Mouse (Mus musculus) heart, postnatal 0 days (tissue): ENCODE measurements around the gene Rassf9. TPM values are rescaled to one million over a fixed set of nuclear protein-coding genes. Genes with fewer than 3 reads are reported as not detected.
A peak's percentile ranks its signal among the peaks of the same experiment; 100 is the strongest.

Experiments used
- ATAC-seq: fragments of 200-750 bp; cut with Nextera tagmentation; 2 replicates; pipeline ENCODE4 v1.8.0; 2017; ENCODE audit warnings: low read depth, moderate number of reproducible peaks, moderate library complexity; ENCODE audit not compliant: insufficient read depth
- DNase-seq: peaks from one replicate; pipeline ENCODE4 v3.0.0-alpha.2; 2016; ENCODE audit warnings: low spot score
- H3K27ac ChIP-seq: fragments of 300-500 bp; sonication (generic); 2 replicates; pipeline ENCODE4 v1.5.1; 2014; ENCODE audit warnings: low read depth, mild to moderate bottlenecking
- H3K27me3 ChIP-seq: fragments of 300-500 bp; sonication (generic); 2 replicates; pipeline ENCODE4 v1.6.1; 2014; ENCODE audit warnings: low read length, mixed read lengths; ENCODE audit not compliant: control insufficient read depth, insufficient read depth
- H3K36me3 ChIP-seq: fragments of 300-500 bp; sonication (generic); replicated peaks from 2 replicates; pipeline ENCODE4 v1.6.1; 2014; ENCODE audit warnings: low read length, mixed read lengths; ENCODE audit not compliant: control insufficient read depth, insufficient read depth
- H3K4me1 ChIP-seq: fragments of 300-500 bp; sonication (generic); 2 replicates; pipeline ENCODE4 v1.6.1; 2014; ENCODE audit warnings: antibody characterized with exemption; ENCODE audit not compliant: control insufficient read depth, insufficient read depth
- H3K4me2 ChIP-seq: fragments of 300-500 bp; sonication (generic); 2 replicates; pipeline ENCODE4 v1.6.1; 2014; ENCODE audit warnings: low read depth, mild to moderate bottlenecking, low read length, moderate library complexity
- H3K4me3 ChIP-seq: fragments of 300-500 bp; sonication (generic); 2 replicates; pipeline ENCODE4 v1.5.1; 2014; ENCODE audit warnings: low read depth, low read length
- H3K9ac ChIP-seq: fragments of 300-500 bp; sonication (generic); replicated peaks from 2 replicates; pipeline ENCODE4 v1.6.1; 2014; ENCODE audit warnings: low read depth, low read length, mixed read lengths
- H3K9me3 ChIP-seq: fragments of 300-500 bp; sonication (generic); replicated peaks from 2 replicates; pipeline ENCODE4 v1.6.1; 2016; ENCODE audit warnings: low read length; ENCODE audit not compliant: control insufficient read depth
- CTCF ChIP-seq: IDR thresholded peaks from 2 replicates; pipeline ENCODE4 v1.5.1; 2016; ENCODE audit warnings: antibody characterized with exemption, control low read depth, low read depth
- EP300 ChIP-seq: IDR thresholded peaks from 2 replicates; pipeline ENCODE4 v1.6.1; 2016; ENCODE audit warnings: antibody characterized with exemption, low read depth
- WGBS: fragments of 180-500 bp; shearing (Covaris S2); extraction: QIAGEN DNeasy Blood & Tissue Kit; methylation state at CpG from one replicate; pipeline ENCODE4 v1.1.7; 2014; 5-methylcytosine and 5-hydroxymethylcytosine counted together
- polyA plus RNA-seq: library from polyadenylated mRNA; unstranded; fragments of >200 nt; fragmentation: Nextera tagmentation; extraction: Ambion mirVana; gene quantifications from 2 replicates; pipeline ENCODE4 v1.2.1, GENCODE M21; 2015
- total RNA-seq: library from RNA; depleted of rRNA; stranded (reverse); fragments of >200 nt; gene quantifications from 2 replicates; pipeline ENCODE4 v1.2.3, GENCODE M21; 2014; ENCODE audit warnings: low replicate concordance; rRNA removed

Gene Rassf9
- total RNA-seq: 3.4 and 16.2 TPM in 2 replicates
- 2.2 and 2.6 TPM in 2 replicates for polyA plus RNA-seq

DNA sequence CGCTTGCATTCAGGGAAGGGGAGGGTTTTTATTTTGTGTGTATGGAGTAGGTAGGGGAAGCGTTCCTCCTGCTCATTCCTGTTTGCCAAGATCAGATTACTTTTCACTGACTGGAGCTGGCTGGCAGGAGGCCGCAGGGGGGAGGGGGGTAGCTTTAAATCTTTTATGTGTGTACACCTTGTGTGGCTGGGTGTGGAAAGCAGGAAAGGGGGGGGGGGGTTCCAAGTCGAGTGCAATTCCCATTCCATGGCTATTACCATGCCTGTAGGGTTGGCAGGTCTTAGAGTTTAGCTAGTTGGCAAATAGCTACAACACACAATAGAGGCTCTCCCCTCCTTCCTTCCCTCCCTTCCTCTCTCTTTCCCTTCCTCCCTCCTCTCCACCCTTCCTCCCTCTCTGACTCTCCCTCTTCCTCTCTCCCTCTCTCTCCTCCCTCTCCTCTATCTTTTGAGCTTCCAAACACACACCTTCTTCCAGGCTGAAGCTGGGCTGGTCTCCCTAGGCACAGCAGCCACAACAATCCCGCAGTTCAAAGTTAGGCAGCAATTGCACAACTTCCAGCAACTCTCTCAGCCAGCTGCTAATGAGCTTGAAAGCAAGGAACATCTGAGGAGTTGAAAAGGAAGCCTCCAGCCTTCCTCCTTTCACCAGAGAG lies at the start of gene Rassf9:
Rassf9 (plus strand) TSS at position 416 of the 655 bp plus-strand sequence.
- H3K4me2 ChIP-seq: peak within 1 kb of the TSS; percentile 31
- no peaks in the 10 kb centered on the region for H3K27me3 ChIP-seq
- DNase-seq (peak; percentile 14), ATAC-seq (peak; percentile 68)
- peak within 1 kb of the TSS; percentile 67 for H3K27ac ChIP-seq
- 16% methylated on average over 5 of the region's 5 CpGs for whole genome bisulfite sequencing
- no peaks in the 10 kb centered on the region for H3K4me1 ChIP-seq
- 0 out of 2 replicates have a peak within 1 kb of the TSS, but pooled peaks have one; percentile 5 for H3K9ac ChIP-seq
- H3K9me3 ChIP-seq: no peaks in the 10 kb centered on the region
- H3K36me3 ChIP-seq: no peaks in the 10 kb centered on the region
- H3K4me3 ChIP-seq: peak within 1 kb of the TSS; percentile 29
- TF ChIP-seq EP300: no peak
- TF ChIP-seq CTCF: no peak

- no peak overlapping the region for H3K4me2 ChIP-seq
- H3K27ac ChIP-seq: no peak overlapping the region
- ATAC-seq: no peak
- H3K27me3 ChIP-seq: no peaks in the 10 kb centered on the region
- no peaks in the 10 kb centered on the region for H3K4me1 ChIP-seq
- WGBS: 61% methylated on average over 2 of the region's 2 CpGs
- no peak overlapping the region for H3K9ac ChIP-seq
- DNase-seq: no peak
- H3K9me3 ChIP-seq: no peaks in the 10 kb centered on the region
- H3K36me3 ChIP-seq: no peaks in the 10 kb centered on the region
- H3K4me3 ChIP-seq: no peak overlapping the region
- TF ChIP-seq EP300: no peak
- TF ChIP-seq CTCF: no peak
These were observed 42.6 kb upstream of the Rassf9 start for GRCm38 (mm10) chr10:102469412-102469811.

DNA sequence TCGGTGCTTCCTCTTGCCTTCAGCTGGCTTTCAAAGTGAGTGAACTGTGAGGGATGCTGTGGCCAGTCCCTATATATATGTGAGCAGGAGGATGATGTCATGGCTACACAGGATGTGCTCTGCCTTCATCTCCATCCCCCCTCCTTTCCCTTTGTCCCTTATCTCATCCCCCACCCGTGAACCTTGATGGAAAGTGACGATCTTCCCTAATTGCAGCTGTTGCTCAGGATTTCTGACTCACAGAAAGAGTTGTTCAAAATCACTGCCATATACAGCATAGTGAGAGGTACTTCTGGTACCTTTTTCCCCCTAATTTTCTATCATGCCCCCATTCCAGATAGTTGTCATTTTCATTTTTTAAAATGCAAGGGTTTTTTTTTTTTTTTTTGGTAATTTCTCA lies 21.6 kb upstream of the Rassf9 start, which contains the start of gene Nts:
Nts (minus strand) TSS at position 101 of the 400 bp plus-strand sequence.
- H3K27me3 ChIP-seq: no peaks in the 10 kb centered on the region
- no peaks in the 10 kb centered on the region for H3K36me3 ChIP-seq
- H3K9me3 ChIP-seq: no peaks in the 10 kb centered on the region
- H3K27ac ChIP-seq: no peak within 1 kb of the TSS
- TF ChIP-seq CTCF (no peak), EP300 (no peak)
- no peaks in the 10 kb centered on the region for H3K4me1 ChIP-seq
- 17% methylated on average over 3 of the region's 3 CpGs for WGBS
- no peak within 1 kb of the TSS for H3K4me3 ChIP-seq
- H3K9ac ChIP-seq: no peak within 1 kb of the TSS
- ATAC-seq (no peak), DNase-seq (no peak)
- 0 out of 2 replicates have a peak within 1 kb of the TSS, but pooled peaks have one; percentile 6 for H3K4me2 ChIP-seq

- no peak for ATAC-seq
- no peaks in the 10 kb centered on the region for H3K4me1 ChIP-seq
- H3K4me2 ChIP-seq: no peak overlapping the region
- H3K9ac ChIP-seq: no peak overlapping the region
- 9% methylated on average over 3 of the region's 3 CpGs for WGBS
- H3K27me3 ChIP-seq: no peaks in the 10 kb centered on the region
- H3K27ac ChIP-seq: no peak overlapping the region
- TF ChIP-seq EP300 (no peak), CTCF (peak; percentile 68)
- no peak for DNase-seq
- no peak overlapping the region for H3K4me3 ChIP-seq
- H3K36me3 ChIP-seq: no peaks in the 10 kb centered on the region
- no peaks in the 10 kb centered on the region for H3K9me3 ChIP-seq
These were observed 20.2 kb upstream of the Rassf9 start for GRCm38 (mm10) chr10:102491792-102492191.

DNA sequence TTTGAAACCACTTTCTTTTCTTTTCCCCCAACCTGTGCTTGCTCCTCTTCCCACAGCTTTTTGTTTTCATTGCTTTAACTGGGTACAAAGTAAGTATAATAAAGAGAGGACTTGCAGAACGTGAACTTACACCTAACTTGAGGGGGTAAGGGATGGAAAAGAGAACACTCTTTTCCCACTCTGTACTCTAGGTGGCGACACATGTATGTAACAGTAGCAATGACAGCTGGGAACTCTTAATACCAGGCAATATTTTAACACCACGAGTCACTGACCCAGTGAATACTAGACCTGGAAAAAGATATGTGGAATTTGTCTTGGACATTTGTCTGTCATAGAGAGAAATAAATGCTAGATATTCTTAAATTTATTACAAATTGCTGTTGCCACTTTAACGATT lies 13.3 kb upstream of the Rassf9 start:
- Histone ChIP-seq H3K27ac (no peak overlapping the region), H3K27me3 (no peaks in the 10 kb centered on the region), H3K36me3 (no peaks in the 10 kb centered on the region), H3K4me2 (no peak overlapping the region), H3K9me3 (no peaks in the 10 kb centered on the region), H3K4me3 (no peak overlapping the region), H3K4me1 (no peaks in the 10 kb centered on the region), H3K9ac (no peak overlapping the region)
- ATAC-seq (no peak), DNase-seq (peak; percentile 36)
- WGBS: 28% methylated on average over 4 of the region's 4 CpGs
- TF ChIP-seq EP300 (no peak), CTCF (peak; percentile 71)
